Mouse (Mus musculus): ENCODE measurements around the gene Galr2.

DNA sequence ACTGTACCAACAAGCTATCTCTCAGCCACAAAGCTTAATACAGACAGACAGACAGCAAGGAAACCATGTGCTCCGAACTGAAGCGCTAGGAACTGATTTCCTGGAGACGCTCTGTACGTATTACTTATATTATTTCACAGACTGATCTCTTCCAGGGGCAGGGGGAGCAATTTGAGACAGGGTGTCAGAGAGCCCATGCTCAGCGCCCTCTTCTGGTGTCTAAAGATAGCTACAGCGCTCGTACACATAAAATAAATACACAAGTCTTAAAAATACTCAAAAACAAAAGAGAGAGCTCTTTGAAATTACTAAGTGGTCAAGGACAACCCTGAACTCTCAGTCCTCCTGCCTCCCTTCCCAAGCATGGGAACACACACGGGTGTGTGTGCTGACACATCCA lies 13.1 kb upstream of the Galr2 start:
- TF ChIP-seq CTCF (IDR thresholded peaks at IDR 0.05; ENCODE audit: borderline replicate concordance, control insufficient read depth, extremely low read depth, insufficient read depth, low read length, poor library complexity), result no peak
- TF ChIP-seq POLR2A (IDR thresholded peaks at IDR 0.05; ENCODE audit: control insufficient read depth, extremely low read depth, insufficient read depth, low read length, poor library complexity), result no peak

Measured in thymus, adult 2 months (tissue).